Mouse (Mus musculus): ENCODE results near the gene Rap1a. TPM values are rescaled to one million over a fixed set of nuclear protein-coding genes. Genes with fewer than 3 reads are reported as not detected.

Rap1a gene
- polyA plus RNA-seq, 1 experiment: 15.1 TPM

DNA sequence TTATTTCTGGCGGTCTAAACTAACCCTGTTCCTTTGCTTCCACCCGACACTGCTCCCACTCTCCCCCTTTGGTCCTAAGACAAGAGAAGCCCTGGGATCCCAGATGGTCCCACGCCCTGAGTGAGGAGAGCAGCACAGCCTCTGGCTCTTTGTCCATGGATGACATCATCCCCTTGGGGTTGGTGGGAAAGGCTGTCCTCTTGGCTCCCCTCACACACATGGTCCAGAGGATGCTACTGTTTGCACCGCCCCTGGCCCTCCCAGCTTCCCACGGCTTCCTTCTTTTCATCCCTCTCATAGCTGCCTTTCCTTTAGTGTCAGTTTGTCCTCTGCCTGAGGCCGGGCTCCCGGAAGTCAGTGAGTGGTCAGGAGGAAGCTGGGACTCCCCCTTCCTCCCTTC is 89.4 kb downstream of the Rap1a start:
- H3K79me2 ChIP-seq (ENCODE audit: control insufficient read depth, insufficient read depth): peaks cover 15% of the 10 kb centered on the region
- no peak overlapping the region for H3K4me3 ChIP-seq (ENCODE audit: insufficient read depth, poor library complexity, severe bottlenecking)
- H3K79me3 ChIP-seq (ENCODE audit: low read depth): no peaks in the 10 kb centered on the region
- no peaks in the 10 kb centered on the region for H3K27me3 ChIP-seq (ENCODE audit: control insufficient read depth, insufficient read depth, insufficient read length)
- TF ChIP-seq MAX (IDR thresholded peaks at IDR 0.05) (no peak), FOSL1 (IDR thresholded peaks at IDR 0.05; ENCODE audit: insufficient read depth, low read length, poor library complexity, severe bottlenecking) (no peak), MYOD1 (IDR thresholded peaks at IDR 0.05; ENCODE audit: control insufficient read depth, insufficient read length, low read depth) (no peak), USF1 (IDR thresholded peaks at IDR 0.05; ENCODE audit: low read depth) (no peak), MYOG (IDR thresholded peaks at IDR 0.05; ENCODE audit: control insufficient read depth, extremely low read depth, insufficient read length) (no peak), CTCF (IDR thresholded peaks at IDR 0.05; ENCODE audit: control insufficient read depth, insufficient read depth, insufficient read length) (no peak), CEBPB (IDR thresholded peaks at IDR 0.05; ENCODE audit: low read depth) (no peak)
- H3ac ChIP-seq (ENCODE audit: control insufficient read depth, insufficient read length, low read depth): no peak overlapping the region
- H3K36me3 ChIP-seq (ENCODE audit: control insufficient read depth, insufficient read depth): peaks cover 18% of the 10 kb centered on the region

DNA sequence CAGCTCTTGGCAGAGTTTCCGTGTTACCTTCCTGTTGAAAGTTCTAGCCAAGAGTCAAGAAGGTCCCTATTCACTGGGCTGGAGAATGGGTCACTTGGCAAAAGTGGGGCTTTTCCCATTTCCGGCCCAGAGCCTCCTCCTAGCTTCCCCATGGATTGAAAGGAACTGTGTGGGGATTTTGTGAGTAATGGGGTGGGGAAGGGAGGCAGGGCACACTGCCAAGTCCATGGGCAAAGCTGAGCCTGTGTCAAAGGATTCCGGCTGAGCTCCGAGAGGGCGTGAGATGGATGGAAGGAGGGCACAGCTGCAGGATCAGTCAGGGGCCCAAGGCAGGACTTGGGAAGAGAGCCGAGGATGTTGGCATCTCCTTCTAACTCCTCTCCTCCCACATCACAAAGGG is 90.9 kb downstream of the Rap1a start:
- Histone ChIP-seq H3K79me3 (ENCODE audit: low read depth) (peaks cover 6% of the 10 kb centered on the region), H3K79me2 (ENCODE audit: control insufficient read depth, insufficient read depth) (peaks cover 30% of the 10 kb centered on the region), H3ac (ENCODE audit: control insufficient read depth, insufficient read length, low read depth) (no peak overlapping the region), H3K36me3 (ENCODE audit: control insufficient read depth, insufficient read depth) (peaks cover 13% of the 10 kb centered on the region), H3K27me3 (ENCODE audit: control insufficient read depth, insufficient read depth, insufficient read length) (no peaks in the 10 kb centered on the region), H3K4me3 (ENCODE audit: insufficient read depth, poor library complexity, severe bottlenecking) (no peak overlapping the region)
- no peak for TF ChIP-seq MYOG (IDR thresholded peaks at IDR 0.05; ENCODE audit: control insufficient read depth, extremely low read depth, insufficient read length)
- TF ChIP-seq MYOD1 (IDR thresholded peaks at IDR 0.05; ENCODE audit: control insufficient read depth, insufficient read length, low read depth): no peak
- TF ChIP-seq CTCF (IDR thresholded peaks at IDR 0.05; ENCODE audit: control insufficient read depth, insufficient read depth, insufficient read length): no peak
- TF ChIP-seq USF1 (IDR thresholded peaks at IDR 0.05; ENCODE audit: low read depth): no peak
- no peak for TF ChIP-seq MAX (IDR thresholded peaks at IDR 0.05)
- TF ChIP-seq FOSL1 (IDR thresholded peaks at IDR 0.05; ENCODE audit: insufficient read depth, low read length, poor library complexity, severe bottlenecking): no peak
- no peak for TF ChIP-seq CEBPB (IDR thresholded peaks at IDR 0.05; ENCODE audit: low read depth)

DNA sequence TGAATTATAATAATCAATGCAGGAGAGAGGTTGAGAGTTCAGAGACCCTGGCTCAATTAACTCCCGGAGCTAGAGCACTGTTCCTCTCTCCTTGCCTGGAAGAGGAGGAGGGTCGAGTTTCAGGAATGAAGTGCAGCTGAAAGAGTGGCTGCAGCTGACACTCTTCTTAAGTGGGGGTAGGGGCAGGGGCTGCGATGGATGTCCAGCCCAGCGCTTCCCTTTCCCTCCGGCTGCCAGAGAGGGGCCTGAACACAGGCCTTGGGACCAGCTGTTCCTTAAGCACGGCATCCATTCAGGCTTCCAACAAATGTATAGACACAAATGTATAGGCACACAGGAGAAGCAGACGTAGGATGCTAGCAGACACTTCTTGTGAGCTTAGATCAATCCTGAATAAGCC is 93.5 kb downstream of the Rap1a start:
- peaks cover 6% of the 10 kb centered on the region for H3K79me3 ChIP-seq (ENCODE audit: low read depth)
- no peaks in the 10 kb centered on the region for H3K27me3 ChIP-seq (ENCODE audit: control insufficient read depth, insufficient read depth, insufficient read length)
- peaks cover 11% of the 10 kb centered on the region for H3K36me3 ChIP-seq (ENCODE audit: control insufficient read depth, insufficient read depth)
- H3K79me2 ChIP-seq (ENCODE audit: control insufficient read depth, insufficient read depth): peaks cover 32% of the 10 kb centered on the region
- no peak overlapping the region for H3K4me3 ChIP-seq (ENCODE audit: insufficient read depth, poor library complexity, severe bottlenecking)
- TF ChIP-seq CEBPB (IDR thresholded peaks at IDR 0.05; ENCODE audit: low read depth) (no peak), FOSL1 (IDR thresholded peaks at IDR 0.05; ENCODE audit: insufficient read depth, low read length, poor library complexity, severe bottlenecking) (no peak), MAX (IDR thresholded peaks at IDR 0.05) (no peak), USF1 (IDR thresholded peaks at IDR 0.05; ENCODE audit: low read depth) (no peak), CTCF (IDR thresholded peaks at IDR 0.05; ENCODE audit: control insufficient read depth, insufficient read depth, insufficient read length) (no peak)
- no peak overlapping the region for H3ac ChIP-seq (ENCODE audit: control insufficient read depth, insufficient read length, low read depth)

DNA sequence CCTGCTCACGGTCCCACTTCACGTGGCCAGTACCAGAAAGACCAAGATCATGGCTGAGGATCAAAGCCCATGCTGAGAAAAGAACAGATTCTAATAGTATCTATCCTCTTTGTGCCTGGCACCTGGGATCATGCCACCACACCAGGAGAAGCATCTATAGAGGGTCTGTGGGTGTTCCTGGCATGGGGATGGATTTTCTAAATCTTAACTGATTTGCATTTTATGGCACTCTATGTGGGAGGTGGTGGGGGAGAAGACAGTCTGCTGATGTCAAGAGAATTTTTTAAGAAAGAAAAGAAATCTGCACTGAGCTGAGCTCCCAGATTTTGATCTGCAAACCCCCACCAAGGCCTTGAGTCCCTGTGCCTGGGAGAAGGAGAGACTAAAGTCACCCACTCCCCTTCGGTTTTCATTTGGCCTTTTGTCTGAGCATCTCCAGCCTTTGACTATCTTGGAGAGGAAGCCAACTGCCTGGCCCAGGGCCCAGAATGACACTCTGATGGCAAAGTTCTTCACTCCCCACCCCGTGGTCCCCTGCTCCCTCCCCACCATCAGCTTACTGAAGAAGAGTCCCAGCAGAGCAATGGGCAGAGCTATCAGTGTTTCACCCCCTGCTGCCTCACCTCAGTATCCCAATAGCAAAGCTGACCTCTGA is 94.6 kb downstream of the Rap1a start:
- Histone ChIP-seq H3K36me3 (ENCODE audit: control insufficient read depth, insufficient read depth) (peaks cover 7% of the 10 kb centered on the region), H3K4me3 (ENCODE audit: insufficient read depth, poor library complexity, severe bottlenecking) (no peak overlapping the region), H3K79me2 (ENCODE audit: control insufficient read depth, insufficient read depth) (peaks cover 32% of the 10 kb centered on the region), H3K79me3 (ENCODE audit: low read depth) (peaks cover 6% of the 10 kb centered on the region), H3K27me3 (ENCODE audit: control insufficient read depth, insufficient read depth, insufficient read length) (no peaks in the 10 kb centered on the region), H3ac (ENCODE audit: control insufficient read depth, insufficient read length, low read depth) (no peak overlapping the region)
- TF ChIP-seq CEBPB (IDR thresholded peaks at IDR 0.05; ENCODE audit: low read depth) (no peak), FOSL1 (IDR thresholded peaks at IDR 0.05; ENCODE audit: insufficient read depth, low read length, poor library complexity, severe bottlenecking) (no peak), MYOG (IDR thresholded peaks at IDR 0.05; ENCODE audit: control insufficient read depth, extremely low read depth, insufficient read length) (no peak), USF1 (IDR thresholded peaks at IDR 0.05; ENCODE audit: low read depth) (no peak), CTCF (IDR thresholded peaks at IDR 0.05; ENCODE audit: control insufficient read depth, insufficient read depth, insufficient read length) (no peak), MYOD1 (IDR thresholded peaks at IDR 0.05; ENCODE audit: control insufficient read depth, insufficient read length, low read depth) (no peak), MAX (IDR thresholded peaks at IDR 0.05) (no peak)

DNA sequence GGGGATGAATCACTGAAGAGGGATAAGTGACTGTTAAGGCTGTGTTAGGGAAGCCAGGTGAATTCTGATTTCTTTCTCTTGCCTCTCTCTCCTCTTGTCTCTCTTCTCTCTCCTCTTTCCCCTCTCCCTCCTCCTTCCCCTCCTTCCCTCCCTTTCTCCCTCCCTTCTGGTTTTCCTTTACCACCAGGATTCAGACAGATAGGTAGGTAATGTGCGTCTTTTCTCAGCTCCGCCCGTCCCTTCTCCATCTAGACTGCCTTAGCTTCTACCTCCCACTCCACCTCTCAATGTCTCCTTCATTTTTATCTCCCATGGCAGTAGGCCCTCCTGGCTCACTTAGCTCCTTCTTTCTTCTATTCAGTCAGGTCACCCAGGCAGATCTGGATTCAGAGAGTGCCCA is 95.6 kb downstream of the Rap1a start:
- no peaks in the 10 kb centered on the region for H3K27me3 ChIP-seq (ENCODE audit: control insufficient read depth, insufficient read depth, insufficient read length)
- H3ac ChIP-seq (ENCODE audit: control insufficient read depth, insufficient read length, low read depth): peak overlapping the region; percentile 82
- H3K4me3 ChIP-seq (ENCODE audit: insufficient read depth, poor library complexity, severe bottlenecking): peak overlapping the region; percentile 36
- TF ChIP-seq MYOD1 (IDR thresholded peaks at IDR 0.05; ENCODE audit: control insufficient read depth, insufficient read length, low read depth) (no peak), CEBPB (IDR thresholded peaks at IDR 0.05; ENCODE audit: low read depth) (no peak), MAX (IDR thresholded peaks at IDR 0.05) (no peak), MYOG (IDR thresholded peaks at IDR 0.05; ENCODE audit: control insufficient read depth, extremely low read depth, insufficient read length) (no peak), USF1 (IDR thresholded peaks at IDR 0.05; ENCODE audit: low read depth) (no peak), CTCF (IDR thresholded peaks at IDR 0.05; ENCODE audit: control insufficient read depth, insufficient read depth, insufficient read length) (no peak), FOSL1 (IDR thresholded peaks at IDR 0.05; ENCODE audit: insufficient read depth, low read length, poor library complexity, severe bottlenecking) (no peak)
- peaks cover 6% of the 10 kb centered on the region for H3K79me3 ChIP-seq (ENCODE audit: low read depth)
- peaks cover 32% of the 10 kb centered on the region for H3K79me2 ChIP-seq (ENCODE audit: control insufficient read depth, insufficient read depth)
- H3K36me3 ChIP-seq (ENCODE audit: control insufficient read depth, insufficient read depth): peaks cover 2% of the 10 kb centered on the region
